Mouse (Mus musculus) liver, embryonic 15.5 days (tissue): Measurements from ENCODE around the gene Jmjd6. TPM values are rescaled to one million over a fixed set of nuclear protein-coding genes. Genes with fewer than 3 reads are reported as not detected.

Source experiments
- ATAC-seq: fragments of 200-750 bp; cut with Nextera tagmentation; 2 replicates; pipeline ENCODE4 v1.8.0; 2017; ENCODE audit warnings: moderate number of reproducible peaks, mild to moderate bottlenecking, moderate library complexity; ENCODE audit not compliant: insufficient read depth
- H3K27ac ChIP-seq: fragments of 300-500 bp; sonication (generic); replicated peaks from 2 replicates; pipeline ENCODE4 v1.5.1; 2015; ENCODE audit warnings: mild to moderate bottlenecking, inconsistent platforms
- H3K27me3 ChIP-seq: fragments of 300-500 bp; sonication (generic); 2 replicates; pipeline ENCODE4 v1.6.1; 2015; ENCODE audit warnings: mild to moderate bottlenecking, inconsistent platforms
- H3K36me3 ChIP-seq: fragments of 300-500 bp; sonication (generic); replicated peaks from 2 replicates; pipeline ENCODE4 v1.6.1; 2015; ENCODE audit warnings: moderate library complexity, mild to moderate bottlenecking, inconsistent platforms
- H3K4me1 ChIP-seq: fragments of 300-500 bp; sonication (generic); replicated peaks from 2 replicates; pipeline ENCODE4 v1.6.1; 2015; ENCODE audit warnings: inconsistent platforms
- H3K4me2 ChIP-seq: fragments of 300-500 bp; sonication (generic); 2 replicates; pipeline ENCODE4 v1.6.1; 2015; ENCODE audit warnings: moderate library complexity, mild to moderate bottlenecking, inconsistent platforms
- H3K4me3 ChIP-seq: fragments of 300-500 bp; sonication (generic); replicated peaks from 2 replicates; pipeline ENCODE4 v1.5.1; 2015; ENCODE audit warnings: mild to moderate bottlenecking, inconsistent platforms
- H3K9ac ChIP-seq: fragments of 300-500 bp; sonication (generic); 2 replicates; pipeline ENCODE4 v1.6.1; 2015; ENCODE audit warnings: moderate library complexity, mild to moderate bottlenecking, inconsistent platforms
- H3K9me3 ChIP-seq: fragments of 300-500 bp; sonication (generic); replicated peaks from 2 replicates; pipeline ENCODE4 v1.6.1; 2016; ENCODE audit warnings: inconsistent platforms
- WGBS: fragments of 180-500 bp; shearing (Covaris S2); methylation state at CpG from one replicate; pipeline ENCODE4 v1.1.7; 2015; ENCODE audit warnings: mixed read lengths; ENCODE audit not compliant: insufficient replicate concordance; 5-methylcytosine and 5-hydroxymethylcytosine counted together
- polyA plus RNA-seq: library from polyadenylated mRNA; unstranded; fragments of >200 nt; fragmentation: Nextera tagmentation; extraction: Ambion mirVana; gene quantifications from 2 replicates; pipeline ENCODE4 v1.2.1, GENCODE M21; 2015

Jmjd6 gene
- polyA plus RNA-seq, 1 experiment from 2014 or later, result 27.4 TPM

DNA sequence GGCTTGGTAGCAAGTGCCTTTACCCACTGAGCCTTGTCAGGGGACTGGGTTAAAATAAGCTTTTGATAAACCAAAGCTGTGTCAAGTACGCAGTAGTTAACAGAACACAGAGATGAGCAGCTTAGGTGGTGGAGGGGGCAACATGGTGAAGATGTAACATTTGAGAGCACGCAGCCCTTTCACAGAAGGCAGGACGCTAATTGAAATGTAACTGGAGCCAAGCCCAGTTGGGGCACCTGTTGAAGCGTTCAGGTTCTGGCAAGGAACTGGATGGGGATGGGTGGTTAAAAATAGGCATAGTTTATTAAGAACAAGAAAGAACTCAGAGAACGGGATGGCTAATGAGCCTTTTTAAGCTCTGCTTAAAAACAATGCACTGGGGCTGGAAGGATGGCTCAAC, 43.9 kb downstream of the Jmjd6 start:
- no peaks in the 10 kb centered on the region for H3K36me3 ChIP-seq
- no peak overlapping the region for H3K27ac ChIP-seq
- no peaks in the 10 kb centered on the region for H3K9me3 ChIP-seq
- no peak for ATAC-seq
- H3K4me1 ChIP-seq, result no peaks in the 10 kb centered on the region
- H3K27me3 ChIP-seq, result no peaks in the 10 kb centered on the region
- WGBS, result 75% methylated on average over 5 of the region's 5 CpGs
- H3K9ac ChIP-seq, result no peak overlapping the region
- no peak overlapping the region for H3K4me2 ChIP-seq
- H3K4me3 ChIP-seq, result no peak overlapping the region

Other genes starting within 250 kb of the Jmjd6 start
- 7.2 and 7.5 TPM in 2 replicates for gene Rhbdf2, start 216.4 kb downstream of the Jmjd6 start, polyA plus RNA-seq
- gene Prcd, start 189.9 kb downstream of the Jmjd6 start, polyA plus RNA-seq, result 0.16 and 0.29 TPM in 2 replicates
- 0.84 and 1.0 TPM in 2 replicates for gene Cygb, start 189.1 kb downstream of the Jmjd6 start, polyA plus RNA-seq
- gene St6galnac1, start 67.9 kb downstream of the Jmjd6 start, polyA plus RNA-seq, result not detected in 2 replicates
- 1.3 and 1.8 TPM in 2 replicates for gene Mxra7, start 15.4 kb downstream of the Jmjd6 start, polyA plus RNA-seq
- gene Mettl23, start 171 bp downstream of the Jmjd6 start, polyA plus RNA-seq, result 31.7 and 36.6 TPM in 2 replicates
- 9.4 and 11.8 TPM in 2 replicates for gene Mfsd11, start 9.0 kb upstream of the Jmjd6 start, polyA plus RNA-seq
- 388 and 413 TPM in 2 replicates for gene Srsf2, start 9.6 kb upstream of the Jmjd6 start, polyA plus RNA-seq
- gene Mgat5b, start 75.4 kb upstream of the Jmjd6 start, polyA plus RNA-seq, result not detected in 2 replicates